Mouse (Mus musculus): ENCODE results near the gene Samd14.

Samd14 gene

GRCm38 (mm10) chr11:95073835-95074234 is 64.2 kb downstream of the Samd14 start:
- DNase-seq (ENCODE audit: low spot score in 2 of 2) = no peak

- no peak for DNase-seq (ENCODE audit: low spot score in 2 of 2)
Measured at GRCm38 (mm10) chr11:95074694-95075093, 65.0 kb downstream of the Samd14 start.

- no peak for DNase-seq (ENCODE audit: low spot score in 2 of 2)
Measured at GRCm38 (mm10) chr11:95075197-95076040, 65.7 kb downstream of the Samd14 start.
